Mouse (Mus musculus) embryonic facial prominence, embryonic 15.5 days (tissue): ENCODE measurements at regions not wholly inside any gene's neighbourhood (a gene's known extent, or its start where the extent isn't known, plus 50 kb on each side); places are given as distances from the start of the nearest gene placed in this dataset.

Experiments
- ATAC-seq: fragments of 200-750 bp; cut with Nextera tagmentation; 2 replicates; pipeline ENCODE4 v1.8.0; 2017; ENCODE audit warnings: low read depth, moderate TSS enrichment; ENCODE audit not compliant: insufficient number of reproducible peaks, low FRiP score, low TSS enrichment
- H3K27ac ChIP-seq: fragments of 300-500 bp; sonication (generic); replicated peaks from 2 replicates; pipeline ENCODE4 v1.5.1; 2015; ENCODE audit warnings: mild to moderate bottlenecking, inconsistent platforms
- H3K27me3 ChIP-seq: fragments of 300-500 bp; sonication (generic); 2 replicates; pipeline ENCODE4 v1.6.1; 2015; ENCODE audit warnings: inconsistent platforms
- H3K36me3 ChIP-seq: fragments of 300-500 bp; sonication (generic); 2 replicates; pipeline ENCODE4 v1.6.1; 2015; ENCODE audit warnings: mild to moderate bottlenecking, inconsistent platforms
- H3K4me1 ChIP-seq: fragments of 300-500 bp; sonication (generic); 2 replicates; pipeline ENCODE4 v1.6.1; 2015; ENCODE audit warnings: inconsistent platforms
- H3K4me2 ChIP-seq: fragments of 300-500 bp; sonication (generic); replicated peaks from 2 replicates; pipeline ENCODE4 v1.6.1; 2015; ENCODE audit warnings: mild to moderate bottlenecking, inconsistent platforms
- H3K4me3 ChIP-seq: fragments of 300-500 bp; sonication (generic); replicated peaks from 2 replicates; pipeline ENCODE4 v1.5.1; 2015; ENCODE audit warnings: mild to moderate bottlenecking, inconsistent platforms
- H3K9ac ChIP-seq: fragments of 300-500 bp; sonication (generic); 2 replicates; pipeline ENCODE4 v1.6.1; 2015; ENCODE audit warnings: inconsistent platforms
- H3K9me3 ChIP-seq: fragments of 300-500 bp; sonication (generic); replicated peaks from 2 replicates; pipeline ENCODE4 v1.6.1; 2016; ENCODE audit warnings: inconsistent platforms
- WGBS: fragments of 180-500 bp; shearing (Covaris S2); methylation state at CpG from one replicate; pipeline ENCODE4 v1.1.7; 2015; 5-methylcytosine and 5-hydroxymethylcytosine counted together

GRCm38 (mm10) chr14:120135198-120135597 is 93.0 kb upstream of the Oxgr1 start:
- 52% methylated on average over 5 of the region's 5 CpGs for WGBS
- H3K27ac ChIP-seq: no peak overlapping the region
- ATAC-seq: 0 out of 2 replicates have a peak, but pooled peaks have one; percentile 21
- H3K4me3 ChIP-seq: no peak overlapping the region
- H3K9me3 ChIP-seq: no peaks in the 10 kb centered on the region
- H3K9ac ChIP-seq: no peak overlapping the region
- no peaks in the 10 kb centered on the region for H3K36me3 ChIP-seq
- H3K4me1 ChIP-seq: peaks cover 12% of the 10 kb centered on the region; the same call in 1 of the 2 replicates
- no peaks in the 10 kb centered on the region for H3K27me3 ChIP-seq
- H3K4me2 ChIP-seq: no peak overlapping the region

GRCm38 (mm10) chr14:120136736-120137135 is 94.5 kb upstream of the Oxgr1 start:
- peaks cover 12% of the 10 kb centered on the region; the same call in 1 of the 2 replicates for H3K4me1 ChIP-seq
- no peak overlapping the region for H3K27ac ChIP-seq
- no peak overlapping the region for H3K4me3 ChIP-seq
- ATAC-seq: no peak
- H3K9ac ChIP-seq: no peak overlapping the region
- H3K27me3 ChIP-seq: no peaks in the 10 kb centered on the region
- no peak overlapping the region for H3K4me2 ChIP-seq
- H3K9me3 ChIP-seq: no peaks in the 10 kb centered on the region
- H3K36me3 ChIP-seq: no peaks in the 10 kb centered on the region
- 91% methylated on average over 8 of the region's 8 CpGs for WGBS

GRCm38 (mm10) chr14:120137680-120138136 is 95.5 kb upstream of the Oxgr1 start:
- Histone ChIP-seq H3K27ac (peak overlapping the region; percentile 84), H3K27me3 (no peaks in the 10 kb centered on the region), H3K36me3 (no peaks in the 10 kb centered on the region), H3K9me3 (no peaks in the 10 kb centered on the region), H3K9ac (no peak overlapping the region), H3K4me2 (peak overlapping the region; percentile 46), H3K4me1 (peaks cover 14% of the 10 kb centered on the region; the same call in 1 of the 2 replicates), H3K4me3 (peak overlapping the region; percentile 35)
- peak; percentile 90 for ATAC-seq
- under 1% methylated on average over 21 of the region's 21 CpGs for WGBS

GRCm38 (mm10) chr14:120138546-120138945 is 96.3 kb upstream of the Oxgr1 start:
- Histone ChIP-seq H3K27me3 (no peaks in the 10 kb centered on the region), H3K9ac (no peak overlapping the region), H3K4me2 (no peak overlapping the region), H3K4me3 (no peak overlapping the region), H3K4me1 (peaks cover 14% of the 10 kb centered on the region; the same call in 1 of the 2 replicates), H3K36me3 (no peaks in the 10 kb centered on the region), H3K9me3 (no peaks in the 10 kb centered on the region), H3K27ac (0 out of 2 replicates have a peak overlapping the region, but pooled peaks have one; percentile 84)
- no peak for ATAC-seq
- WGBS: 57% methylated on average over 5 of the region's 5 CpGs

GRCm38 (mm10) chr14:120139256-120139655 is 97.0 kb upstream of the Oxgr1 start:
- H3K4me3 ChIP-seq: no peak overlapping the region
- no peak overlapping the region for H3K4me2 ChIP-seq
- peaks cover 14% of the 10 kb centered on the region; the same call in 1 of the 2 replicates for H3K4me1 ChIP-seq
- WGBS: 90% methylated on average over 14 of the region's 14 CpGs
- no peaks in the 10 kb centered on the region for H3K27me3 ChIP-seq
- no peaks in the 10 kb centered on the region for H3K9me3 ChIP-seq
- no peak overlapping the region for H3K27ac ChIP-seq
- H3K36me3 ChIP-seq: no peaks in the 10 kb centered on the region
- ATAC-seq: no peak
- no peak overlapping the region for H3K9ac ChIP-seq

GRCm38 (mm10) chr14:120139671-120140071 is 97.4 kb upstream of the Oxgr1 start:
- WGBS: 64% methylated on average over 16 of the region's 16 CpGs
- no peaks in the 10 kb centered on the region for H3K27me3 ChIP-seq
- ATAC-seq: no peak
- no peak overlapping the region for H3K9ac ChIP-seq
- H3K9me3 ChIP-seq: no peaks in the 10 kb centered on the region
- H3K4me2 ChIP-seq: no peak overlapping the region
- no peaks in the 10 kb centered on the region for H3K36me3 ChIP-seq
- H3K4me3 ChIP-seq: no peak overlapping the region
- peaks cover 14% of the 10 kb centered on the region; the same call in 1 of the 2 replicates for H3K4me1 ChIP-seq
- H3K27ac ChIP-seq: no peak overlapping the region

GRCm38 (mm10) chr14:120140211-120140610 is 98.0 kb upstream of the Oxgr1 start:
- H3K27ac ChIP-seq: no peak overlapping the region
- no peaks in the 10 kb centered on the region for H3K9me3 ChIP-seq
- H3K4me1 ChIP-seq: peaks cover 14% of the 10 kb centered on the region; the same call in 1 of the 2 replicates
- H3K27me3 ChIP-seq: no peaks in the 10 kb centered on the region
- no peak overlapping the region for H3K4me2 ChIP-seq
- no peak for ATAC-seq
- H3K9ac ChIP-seq: no peak overlapping the region
- 90% methylated on average over 8 of the region's 8 CpGs for WGBS
- no peaks in the 10 kb centered on the region for H3K36me3 ChIP-seq
- no peak overlapping the region for H3K4me3 ChIP-seq

- H3K4me2 ChIP-seq: no peak overlapping the region
- no peaks in the 10 kb centered on the region for H3K36me3 ChIP-seq
- ATAC-seq: no peak
- no peak overlapping the region for H3K9ac ChIP-seq
- no peaks in the 10 kb centered on the region for H3K27me3 ChIP-seq
- peaks cover 14% of the 10 kb centered on the region; the same call in 1 of the 2 replicates for H3K4me1 ChIP-seq
- 63% methylated on average over 14 of the region's 14 CpGs for WGBS
- H3K27ac ChIP-seq: no peak overlapping the region
- no peaks in the 10 kb centered on the region for H3K9me3 ChIP-seq
- no peak overlapping the region for H3K4me3 ChIP-seq
Observed at GRCm38 (mm10) chr14:120140791-120141747, 98.8 kb upstream of the Oxgr1 start.

GRCm38 (mm10) chr14:120142281-120142680 is 100.0 kb upstream of the Oxgr1 start:
- Histone ChIP-seq H3K4me2 (no peak overlapping the region), H3K9me3 (no peaks in the 10 kb centered on the region), H3K4me3 (no peak overlapping the region), H3K27me3 (no peaks in the 10 kb centered on the region), H3K4me1 (peaks cover 22% of the 10 kb centered on the region), H3K27ac (no peak overlapping the region), H3K36me3 (no peaks in the 10 kb centered on the region), H3K9ac (no peak overlapping the region)
- WGBS: 33% methylated on average over 4 of the region's 4 CpGs
- ATAC-seq: no peak

GRCm38 (mm10) chr14:120144451-120144850 is 102.2 kb upstream of the Oxgr1 start:
- Histone ChIP-seq H3K27ac (no peak overlapping the region), H3K27me3 (no peaks in the 10 kb centered on the region), H3K36me3 (no peaks in the 10 kb centered on the region), H3K4me2 (no peak overlapping the region), H3K9me3 (no peaks in the 10 kb centered on the region), H3K9ac (no peak overlapping the region), H3K4me3 (no peak overlapping the region), H3K4me1 (peaks cover 28% of the 10 kb centered on the region)
- no peak for ATAC-seq
- 84% methylated on average over 6 of the region's 6 CpGs for WGBS

GRCm38 (mm10) chr14:120146312-120146711 is 104.1 kb upstream of the Oxgr1 start:
- H3K4me1 ChIP-seq: peaks cover 30% of the 10 kb centered on the region
- no peaks in the 10 kb centered on the region for H3K9me3 ChIP-seq
- no peaks in the 10 kb centered on the region for H3K27me3 ChIP-seq
- no peak overlapping the region for H3K9ac ChIP-seq
- H3K4me2 ChIP-seq: no peak overlapping the region
- no peak for ATAC-seq
- no peak overlapping the region for H3K4me3 ChIP-seq
- 74% methylated on average over 11 of the region's 11 CpGs for WGBS
- peak overlapping the region; percentile 40; the same call in 1 of the 2 replicates for H3K27ac ChIP-seq
- H3K36me3 ChIP-seq: no peaks in the 10 kb centered on the region
